Mouse (Mus musculus) cerebellum, adult 18-20 months (tissue): ENCODE data around the gene Rtkn2.

Experiments used
- DNase-seq, 2 experiments: peaks; one replicate each; pipeline ENCODE4 v3.0.0; 2021

Gene Rtkn2

DNA sequence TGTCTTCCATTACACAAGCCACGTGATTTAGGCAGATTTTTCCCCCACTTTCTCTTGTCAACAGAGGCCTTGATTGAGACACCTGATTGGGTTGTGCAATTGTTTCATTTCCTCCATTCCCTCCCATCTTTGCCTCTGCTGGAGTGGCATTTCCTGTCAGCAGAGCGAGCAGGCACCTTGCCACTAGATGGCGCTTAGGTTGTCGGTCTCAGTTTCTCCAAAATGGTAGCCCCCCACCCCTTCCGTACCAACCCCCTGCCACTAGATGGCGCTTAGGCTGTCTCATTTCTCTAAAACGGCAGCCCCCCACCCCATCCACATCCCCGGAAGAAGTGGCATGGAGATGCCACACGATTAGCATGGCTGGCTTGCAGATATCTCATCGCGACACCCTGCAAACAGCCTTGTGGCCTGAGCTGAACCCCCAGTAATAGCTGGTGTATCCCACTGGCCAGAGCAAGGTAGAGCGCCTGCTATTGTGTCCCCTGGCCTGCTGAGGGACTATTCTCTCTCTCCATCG, 18.8 kb downstream of the Rtkn2 start:
- DNase-seq, result peak; percentile 21 to 33

- DNase-seq, result no peak
Observed at GRCm38 (mm10) chr10:67999170-67999569, 19.8 kb downstream of the Rtkn2 start.

DNA sequence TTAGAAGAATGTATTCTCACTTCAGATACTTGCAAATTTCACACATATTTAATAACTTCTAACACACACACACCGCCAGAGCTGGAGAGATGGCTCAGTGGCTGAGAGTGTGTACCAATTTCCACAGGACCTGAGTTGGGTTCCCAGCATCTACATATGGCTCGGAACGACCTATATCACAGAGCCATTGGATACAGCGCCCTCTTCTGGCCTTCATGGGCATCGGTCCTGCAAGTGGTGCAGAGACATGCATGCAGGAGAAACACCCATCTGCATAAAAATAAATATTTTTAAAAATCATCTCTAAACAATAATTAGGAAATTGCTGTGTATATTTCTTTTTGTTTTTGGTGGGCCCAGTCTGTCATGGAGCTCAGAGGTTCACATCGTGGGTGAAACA, 22.1 kb downstream of the Rtkn2 start:
- DNase-seq, result no peak

DNA sequence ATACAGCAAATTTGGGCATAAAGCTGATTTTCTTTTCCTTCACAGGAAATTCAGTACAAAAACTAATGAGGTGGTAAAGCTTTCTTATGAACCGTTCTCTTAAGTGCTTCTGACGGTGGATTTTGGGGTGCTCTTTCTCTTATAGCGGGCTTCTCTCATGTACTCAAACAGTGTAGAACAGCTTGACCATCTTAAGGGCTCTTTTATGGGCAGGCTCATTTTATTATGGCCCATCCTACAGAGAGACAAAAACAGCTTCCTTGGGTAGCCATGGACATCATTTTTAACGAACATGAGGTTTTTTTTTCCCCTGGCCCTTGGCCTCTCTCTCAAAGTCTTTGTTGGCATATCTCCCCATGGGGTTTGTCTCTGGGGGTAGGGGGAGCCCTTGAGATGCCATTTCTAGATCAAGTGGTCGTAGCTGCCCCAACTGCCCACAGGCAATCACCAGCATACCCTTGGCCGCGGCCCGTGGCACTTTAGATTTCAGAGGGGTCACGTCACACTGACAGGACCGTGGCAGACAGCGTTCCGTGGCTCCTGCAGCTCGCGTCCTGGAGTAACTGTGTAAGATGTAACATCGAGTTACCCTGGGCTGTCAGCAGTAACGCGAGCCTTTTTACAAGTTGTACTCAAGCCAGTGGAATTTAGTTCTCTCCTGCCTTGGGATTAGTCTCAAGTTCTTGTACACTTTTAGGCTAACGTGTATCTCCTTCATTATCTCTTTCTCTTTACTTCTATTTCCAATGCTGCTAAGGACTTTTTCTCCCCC, 24.5 kb downstream of the Rtkn2 start:
- no peak for DNase-seq

- no peak for DNase-seq
Observed at GRCm38 (mm10) chr10:68005404-68005803, 26.0 kb downstream of the Rtkn2 start.

DNA sequence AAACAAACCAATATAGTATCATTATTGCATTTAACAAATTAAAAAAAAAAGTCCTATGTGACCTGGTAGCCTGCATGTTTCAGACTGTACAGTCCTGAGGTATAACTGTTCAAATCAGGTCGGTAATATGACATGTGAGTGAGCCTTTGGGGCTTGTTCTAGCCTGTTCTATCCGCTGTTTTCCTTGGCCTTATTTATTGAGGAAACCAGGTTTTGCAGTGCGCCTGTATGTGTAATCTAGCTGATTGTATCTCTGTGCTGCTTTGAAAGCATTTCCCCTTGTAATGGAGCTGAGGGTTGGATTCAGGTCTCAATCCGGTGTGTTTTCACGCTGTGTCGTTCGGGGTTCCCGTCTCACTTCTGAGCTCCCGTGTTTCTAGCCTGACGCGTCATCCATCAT, 27.1 kb downstream of the Rtkn2 start:
- no peak for DNase-seq

DNA sequence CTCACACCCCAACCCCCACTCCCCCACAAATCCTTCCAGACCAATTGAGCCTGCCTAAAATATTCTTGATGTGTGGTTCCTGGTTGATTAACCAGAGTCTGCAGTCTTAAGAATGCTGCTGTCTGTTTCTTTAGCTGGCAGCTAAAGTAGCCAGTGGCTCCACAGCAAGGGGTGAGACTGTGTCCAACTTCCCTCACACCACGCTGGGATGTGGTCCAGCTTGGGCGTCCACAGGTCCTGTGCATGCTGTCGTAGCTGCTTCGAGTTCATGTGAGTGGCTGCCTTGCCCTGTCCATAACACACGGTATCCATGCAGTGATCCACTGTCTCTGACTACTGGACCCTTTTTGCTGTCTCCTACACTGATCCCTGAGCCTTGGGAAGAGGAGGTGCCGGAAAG, 27.7 kb downstream of the Rtkn2 start:
- no peak for DNase-seq

- no peak for DNase-seq
Observed at GRCm38 (mm10) chr10:68008198-68008955, 29.0 kb downstream of the Rtkn2 start.

- DNase-seq, result no peak
Observed at GRCm38 (mm10) chr10:68009301-68009700, 29.9 kb downstream of the Rtkn2 start.

DNA sequence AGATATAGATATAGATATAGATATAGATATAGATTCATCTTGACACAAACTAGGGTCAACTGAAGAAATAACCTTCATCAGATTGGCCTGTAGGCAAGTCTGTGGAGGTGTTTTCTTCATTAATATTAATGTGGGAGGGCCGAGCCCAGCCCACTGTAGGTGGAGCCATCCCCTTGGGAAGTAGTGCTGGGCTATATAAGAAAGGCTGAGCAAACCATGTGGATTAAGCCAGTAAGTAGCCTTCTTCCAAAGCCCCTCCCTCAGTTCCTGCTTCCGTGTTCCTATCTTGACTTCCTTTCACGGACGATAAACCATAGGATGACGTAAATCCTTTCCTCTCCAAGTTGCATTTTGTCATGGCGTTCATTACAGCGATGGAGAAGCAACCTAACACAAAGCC, 30.5 kb downstream of the Rtkn2 start:
- no peak for DNase-seq

DNA sequence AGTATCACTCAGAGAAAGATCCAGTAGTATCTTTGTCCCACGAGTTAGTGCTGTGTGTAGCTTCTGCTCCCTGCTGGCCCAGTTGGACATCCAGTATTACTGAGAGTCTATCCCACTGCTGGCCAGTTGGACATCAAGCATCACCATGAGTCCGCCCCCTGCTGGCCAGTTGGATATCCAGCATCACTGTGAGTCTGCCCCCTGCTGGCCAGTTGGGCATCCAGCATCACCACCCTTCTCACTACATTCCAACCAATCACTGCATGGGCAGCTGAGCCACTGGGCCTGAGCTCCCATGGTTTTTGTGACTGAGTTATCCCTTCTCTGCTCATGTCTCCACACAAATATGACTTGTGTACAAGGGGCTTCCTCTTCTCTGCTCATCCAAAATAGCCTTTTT, 33.8 kb downstream of the Rtkn2 start:
- DNase-seq, result no peak

- DNase-seq, result no peak
Observed at GRCm38 (mm10) chr10:68020755-68021154, 41.4 kb downstream of the Rtkn2 start.

GRCm38 (mm10) chr10:68025660-68026059, 46.3 kb downstream of the Rtkn2 start:
- DNase-seq, result no peak

DNA sequence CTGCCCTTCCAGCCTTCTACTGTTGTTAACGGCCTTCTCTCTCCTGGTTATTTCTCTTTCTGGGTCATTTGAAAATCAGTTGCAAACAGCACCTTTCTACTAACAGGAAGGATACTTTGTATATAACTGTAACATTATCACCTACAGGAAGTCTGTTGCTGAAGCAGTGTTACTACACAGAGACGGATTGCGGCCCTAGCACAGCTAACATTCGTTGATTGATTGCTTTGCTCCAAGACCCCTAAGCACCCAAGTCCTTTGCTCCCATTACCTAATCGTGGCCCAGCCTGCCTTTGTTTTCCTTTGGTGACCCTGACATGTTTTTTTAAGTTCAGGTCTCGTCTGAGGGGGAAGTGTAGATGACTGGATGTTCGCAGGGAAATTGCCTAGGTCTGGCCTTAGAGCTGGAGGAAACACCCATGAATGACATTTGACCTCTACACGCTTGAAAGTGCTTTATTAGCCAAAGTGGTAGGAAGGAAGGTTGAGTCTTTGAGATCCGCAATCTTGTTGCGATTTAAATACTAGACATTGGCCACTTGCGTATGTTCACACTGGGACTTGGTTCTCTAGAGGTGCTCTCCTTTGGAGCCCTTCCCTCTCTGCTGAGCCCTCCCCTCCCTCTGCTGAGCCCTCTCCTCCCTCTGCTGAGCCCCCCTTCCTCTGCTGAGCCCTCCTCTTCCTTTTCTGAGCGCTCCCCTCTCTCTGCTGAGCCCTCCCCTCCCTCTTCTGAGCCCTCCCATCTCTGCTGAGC, 49.1 kb downstream of the Rtkn2 start:
- DNase-seq, result no peak

DNA sequence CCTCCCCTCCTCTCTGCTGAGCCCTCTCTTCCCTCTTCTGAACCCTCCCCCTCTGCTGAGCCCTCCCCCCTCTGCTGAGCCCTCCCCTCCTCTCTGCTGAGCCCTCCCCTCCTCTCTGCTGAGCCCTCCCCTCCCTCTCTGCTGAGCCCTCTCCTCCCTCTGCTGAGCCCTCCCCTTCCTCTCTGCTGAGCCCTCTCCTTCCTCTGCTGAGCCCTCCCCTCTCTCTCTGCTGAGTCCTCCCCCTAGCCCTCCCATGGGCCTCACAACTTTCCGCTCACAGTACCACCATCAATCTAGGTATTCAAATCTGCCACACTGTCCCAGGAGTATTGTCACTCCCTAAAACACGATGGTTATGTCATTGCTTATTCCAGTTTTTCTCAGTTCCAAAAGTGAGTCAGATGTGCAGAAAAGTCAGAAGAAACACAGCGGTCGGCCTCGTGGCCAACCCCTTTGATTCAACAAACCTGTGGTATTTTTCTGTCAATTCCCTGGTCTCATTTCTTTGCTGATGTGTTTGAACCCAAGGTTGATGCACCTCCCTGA, 49.8 kb downstream of the Rtkn2 start:
- no peak for DNase-seq

DNA sequence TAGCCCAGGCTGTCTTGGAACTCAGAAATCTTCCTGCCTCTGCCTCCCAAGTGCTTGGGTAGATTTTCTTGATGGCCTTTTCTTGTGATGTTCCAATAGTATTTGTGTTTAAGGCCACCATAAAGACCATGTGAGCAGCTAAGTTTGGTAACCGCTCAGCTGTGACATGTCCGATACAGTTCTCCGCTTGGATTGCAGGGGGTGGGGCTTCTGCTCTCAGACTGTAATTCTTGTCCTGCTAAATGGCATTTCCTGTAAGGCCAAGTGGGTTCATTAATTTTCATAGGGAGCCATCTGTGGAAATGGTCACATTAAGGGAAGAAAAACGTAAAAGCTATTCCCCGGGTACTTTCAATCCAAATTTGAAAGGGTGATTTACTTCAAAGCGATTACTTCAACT, 50.7 kb downstream of the Rtkn2 start:
- no peak for DNase-seq

DNA sequence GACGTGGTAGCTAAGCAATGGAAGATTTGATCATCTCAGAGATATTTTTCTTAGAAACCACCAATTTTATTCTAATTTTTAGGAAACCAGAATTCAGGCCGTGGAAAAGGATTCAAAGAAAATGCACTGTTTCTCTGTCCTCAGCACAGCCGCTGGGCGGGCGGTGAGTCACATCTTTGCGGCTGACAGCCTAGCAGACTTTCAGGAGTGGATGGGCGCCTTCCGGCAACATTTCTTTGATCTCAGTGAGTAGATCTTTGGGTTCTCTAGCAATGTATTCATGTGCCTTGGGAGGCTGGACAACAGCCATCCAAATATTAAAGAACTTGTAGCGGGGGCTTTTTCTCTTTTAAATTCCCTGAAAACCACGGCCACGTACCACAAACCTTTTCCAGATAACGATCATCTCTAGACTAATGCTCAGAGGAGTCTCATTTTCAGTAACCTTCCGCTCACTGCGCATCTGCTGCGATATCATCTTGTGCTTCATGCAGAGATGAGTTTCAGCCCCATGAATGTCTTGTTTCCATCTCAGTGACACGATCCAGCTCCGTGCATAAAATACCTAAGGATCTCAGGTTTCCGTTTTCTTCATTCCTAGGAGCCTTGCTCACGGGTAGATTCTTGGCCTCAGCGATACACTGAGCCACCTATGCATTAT, 56.5 kb downstream of the Rtkn2 start:
- no peak for DNase-seq

GRCm38 (mm10) chr10:68036368-68036980, 57.1 kb downstream of the Rtkn2 start:
- DNase-seq, result no peak

- no peak for DNase-seq
Observed at GRCm38 (mm10) chr10:68038997-68039624, 59.7 kb downstream of the Rtkn2 start.

DNA sequence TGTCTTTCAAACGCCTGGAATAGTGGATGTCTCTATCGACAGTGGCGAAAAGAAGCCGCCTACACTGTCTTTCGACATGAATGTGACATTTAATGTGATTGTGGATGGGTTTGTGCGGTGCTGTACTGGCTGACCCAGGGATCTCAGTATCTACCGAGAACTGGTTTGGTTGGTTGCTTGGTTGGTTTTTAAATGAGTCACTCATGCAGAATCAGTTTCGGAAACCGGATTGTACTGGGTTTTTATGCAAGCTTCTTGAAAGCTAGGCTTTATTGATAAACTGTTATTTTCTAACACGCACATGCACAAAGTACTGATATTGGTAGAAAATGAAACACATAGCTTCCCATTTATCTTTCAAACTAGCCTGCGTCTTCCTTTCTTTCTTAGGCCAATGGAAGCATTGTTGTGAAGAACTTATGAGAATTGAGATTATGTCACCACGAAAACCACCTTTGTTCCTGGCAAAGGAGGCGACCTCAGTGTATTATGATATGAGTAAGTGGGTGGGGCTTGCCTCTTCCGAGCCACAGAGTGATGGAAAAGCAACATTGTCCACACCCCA, 60.4 kb downstream of the Rtkn2 start:
- no peak for DNase-seq

DNA sequence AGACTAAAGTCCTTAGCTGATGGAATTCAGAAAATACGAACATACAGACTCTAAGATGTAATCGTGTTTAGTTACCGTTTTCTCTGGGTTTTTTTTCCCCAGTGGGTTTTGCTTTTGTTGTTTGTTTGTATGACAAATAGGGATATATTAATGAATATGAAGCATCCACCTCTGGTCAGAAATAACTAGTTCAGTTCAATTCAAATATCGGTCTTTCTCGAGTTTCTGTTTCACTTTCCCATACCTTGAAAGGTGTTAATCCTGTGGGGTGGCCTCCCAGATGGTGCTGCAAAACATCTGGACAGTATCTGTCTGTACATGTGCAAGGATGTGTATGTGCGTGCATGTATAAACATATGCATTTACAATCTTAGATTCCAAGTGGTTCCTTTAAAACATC, 61.0 kb downstream of the Rtkn2 start:
- no peak for DNase-seq
